Mouse (Mus musculus): ENCODE results near the gene Pkhd1.
"Not testable (repeated sequence)": the region's sequence is repeated elsewhere in the genome, so short reads cannot be mapped to it uniquely, and the experiment has no call there.

Pkhd1 gene

DNA sequence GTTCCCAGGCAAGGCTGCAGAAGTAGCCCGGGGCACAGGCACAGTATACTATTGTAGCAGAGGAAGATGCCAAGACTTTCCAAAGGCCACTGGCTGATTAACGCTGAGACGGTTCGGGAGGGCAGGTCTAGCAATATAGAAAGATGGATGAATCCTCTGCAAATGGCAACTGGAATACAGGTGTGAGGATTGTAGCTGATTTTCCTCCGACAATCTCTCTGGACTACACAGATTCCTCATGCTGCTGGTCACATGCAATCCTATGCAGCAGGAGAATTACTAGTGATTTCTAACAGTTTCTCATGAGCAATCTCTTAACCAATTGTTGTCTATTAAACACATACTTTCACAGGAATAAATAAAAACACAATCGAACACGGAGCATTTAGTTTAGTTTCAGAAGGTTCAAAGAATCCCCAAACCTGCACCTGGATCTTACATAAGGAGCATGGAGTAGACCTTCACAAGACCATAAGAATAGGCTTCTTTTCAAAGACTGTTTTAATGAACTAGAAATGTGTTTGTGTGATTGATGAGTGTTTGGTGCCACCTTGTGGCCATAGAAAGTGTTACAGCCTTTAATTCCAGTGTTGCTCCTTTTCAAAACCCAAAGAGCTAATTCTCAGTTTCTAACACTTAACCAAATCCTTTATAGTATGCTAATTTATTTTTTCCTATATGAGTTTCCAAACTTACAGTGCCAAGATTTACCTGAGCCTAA, 104.3 kb downstream of the Pkhd1 start:
- ATAC-seq (ENCODE audit: insufficient number of reproducible peaks, low FRiP score, low TSS enrichment), result peak; percentile 61; the same call in 1 of the 2 replicates

DNA sequence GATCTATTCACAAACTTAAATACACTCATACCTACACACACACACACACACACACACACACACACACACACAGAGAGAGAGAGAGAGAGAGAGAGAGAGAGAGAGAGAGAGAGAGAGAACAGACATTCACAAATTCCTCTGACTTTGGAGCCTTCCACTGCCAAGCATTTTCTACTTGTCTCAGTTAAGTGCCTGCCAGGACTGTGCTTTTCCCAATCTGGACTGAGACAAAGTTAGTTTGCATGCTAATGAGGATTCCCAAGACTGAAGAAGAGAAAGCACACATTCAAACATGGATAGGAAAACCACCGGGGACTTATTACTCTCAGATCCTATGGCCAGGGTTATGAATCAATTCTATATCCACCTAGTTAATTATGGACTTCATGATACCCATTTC, 118.9 kb downstream of the Pkhd1 start:
- ATAC-seq (ENCODE audit: insufficient number of reproducible peaks, low FRiP score, low TSS enrichment), result no peak

DNA sequence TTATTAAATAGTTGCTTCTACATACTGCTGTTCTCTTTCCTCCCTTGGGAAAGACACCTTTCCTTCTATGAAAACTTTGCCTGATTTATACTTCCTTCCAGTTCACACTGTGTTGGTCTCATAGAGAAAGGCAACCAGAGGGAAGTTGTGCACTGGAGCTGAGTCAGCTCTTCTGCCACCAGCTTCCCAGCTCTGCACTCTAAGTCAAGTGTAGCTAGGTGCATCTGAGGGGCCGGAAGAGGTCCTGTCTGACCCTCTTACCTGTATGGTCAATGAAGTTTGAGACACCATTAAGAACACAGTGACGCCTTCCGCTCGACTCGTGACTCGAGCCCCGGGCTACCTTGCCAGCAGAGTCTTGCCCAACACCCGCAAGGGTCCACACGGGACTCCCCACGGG, 131.8 kb downstream of the Pkhd1 start:
- no peak for ATAC-seq (ENCODE audit: insufficient number of reproducible peaks, low FRiP score, low TSS enrichment)

DNA sequence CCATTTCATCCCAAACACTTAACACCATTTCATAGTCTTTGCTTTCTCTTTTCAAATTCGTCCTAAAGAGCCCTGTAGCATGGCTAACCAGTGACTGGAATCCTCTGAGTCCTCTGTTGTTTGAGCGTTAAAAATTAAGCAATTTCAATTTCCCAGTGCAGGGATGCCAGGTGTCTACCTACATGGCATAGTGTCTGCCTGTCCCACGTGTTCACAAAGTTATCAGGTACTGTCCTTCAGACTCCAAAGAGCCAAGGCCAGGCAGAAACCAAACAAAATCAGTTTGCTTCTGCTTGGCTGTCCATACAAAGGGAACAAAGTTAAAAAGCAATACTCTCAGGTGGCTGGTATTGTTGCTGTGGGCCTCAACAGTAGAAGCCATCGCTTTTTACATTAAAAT, 136.0 kb downstream of the Pkhd1 start:
- ATAC-seq (ENCODE audit: insufficient number of reproducible peaks, low FRiP score, low TSS enrichment), result no peak

DNA sequence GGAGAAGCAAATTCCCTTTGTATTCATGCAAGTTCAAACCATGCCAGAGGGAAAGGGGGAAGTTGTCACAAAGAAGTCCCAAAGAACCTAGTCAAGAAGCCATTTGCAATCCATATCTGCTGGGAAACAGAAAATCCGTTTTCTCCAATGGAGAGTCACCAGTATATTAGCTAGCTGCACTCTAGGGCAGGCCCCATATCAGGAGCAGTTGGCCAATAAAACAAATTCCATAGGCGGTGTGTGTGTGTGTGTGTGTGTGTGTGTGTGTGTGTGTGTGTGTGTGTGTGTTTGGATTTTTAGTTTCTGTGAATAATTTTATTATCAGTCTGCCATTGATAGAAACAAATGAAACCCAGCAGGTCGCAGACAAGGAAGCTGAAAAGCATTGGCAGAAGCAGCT, 139.2 kb downstream of the Pkhd1 start:
- no peak for ATAC-seq (ENCODE audit: insufficient number of reproducible peaks, low FRiP score, low TSS enrichment)

DNA sequence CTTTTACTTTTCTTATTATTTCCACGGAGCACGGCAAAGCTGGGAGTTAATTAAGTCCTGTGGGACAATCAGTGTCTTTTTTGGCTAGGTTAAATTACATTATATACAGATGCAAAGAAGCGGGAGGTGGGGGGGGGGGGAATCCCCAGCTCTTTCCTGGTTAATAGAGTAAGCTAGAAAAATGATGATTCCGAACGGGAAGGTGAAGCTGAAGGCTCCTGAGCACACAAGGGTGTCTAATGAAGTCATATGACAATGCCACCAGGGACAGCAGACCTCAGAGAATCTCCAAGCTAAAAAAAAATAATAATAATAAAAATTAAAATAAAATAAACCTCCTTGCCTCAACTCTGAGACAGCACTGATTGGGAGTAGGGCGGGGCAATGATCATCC, 139.6 kb downstream of the Pkhd1 start:
- ATAC-seq (ENCODE audit: insufficient number of reproducible peaks, low FRiP score, low TSS enrichment), result peak; percentile 23; the same call in 1 of the 2 replicates

DNA sequence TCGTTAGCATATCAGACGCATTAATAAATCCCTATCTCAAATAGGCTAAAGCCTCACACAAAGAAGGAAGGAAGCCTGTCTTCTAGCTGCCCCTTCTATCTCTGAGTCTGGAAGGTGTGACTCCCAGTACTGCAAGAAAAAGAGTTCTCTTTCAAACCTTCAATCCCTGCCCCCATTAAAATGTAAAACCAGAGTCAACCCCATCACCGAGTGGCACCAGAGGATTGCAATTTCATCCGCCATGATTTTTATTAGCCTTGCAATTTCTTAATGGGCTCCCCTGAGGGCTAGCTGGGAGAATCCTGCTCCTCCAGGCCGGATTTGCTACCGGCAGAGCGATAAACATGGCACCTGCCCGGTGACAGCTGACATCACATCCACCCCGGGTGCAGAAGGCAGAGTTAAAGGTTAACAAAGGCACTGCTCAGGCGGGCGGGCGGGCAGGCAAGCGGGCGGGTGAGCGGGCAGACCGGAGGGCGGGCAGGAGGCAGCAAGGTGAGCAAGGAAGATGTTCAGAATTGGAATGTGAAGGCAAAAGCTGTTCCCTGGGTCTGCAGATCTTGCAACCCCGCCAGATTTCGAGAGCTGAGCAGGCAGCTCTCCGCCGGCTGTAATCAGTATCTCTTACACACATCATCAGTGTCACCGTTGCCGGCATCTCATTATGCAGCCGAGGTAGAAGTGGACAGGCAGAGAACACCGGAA, 140.2 kb downstream of the Pkhd1 start:
- ATAC-seq (ENCODE audit: insufficient number of reproducible peaks, low FRiP score, low TSS enrichment), result peak; percentile 74

DNA sequence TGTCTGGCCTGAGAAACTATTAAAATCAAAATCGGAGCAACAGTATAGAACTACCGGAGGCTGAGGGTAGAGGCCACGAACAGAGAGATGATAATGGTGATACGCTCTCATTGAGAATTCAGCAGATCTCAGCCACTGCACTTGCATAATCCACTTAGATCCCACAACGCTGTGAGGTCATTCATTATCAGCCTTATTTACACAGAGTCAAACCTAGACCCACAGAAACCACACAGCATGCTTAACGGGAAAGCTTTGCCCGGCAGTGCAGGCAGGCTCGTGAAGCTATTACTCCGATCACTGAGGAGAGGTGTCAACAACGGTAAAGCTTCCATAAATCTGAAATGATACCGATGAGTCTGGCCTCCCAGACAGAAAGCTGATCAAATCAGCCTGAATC, 147.1 kb downstream of the Pkhd1 start:
- ATAC-seq (ENCODE audit: insufficient number of reproducible peaks, low FRiP score, low TSS enrichment), result no peak

DNA sequence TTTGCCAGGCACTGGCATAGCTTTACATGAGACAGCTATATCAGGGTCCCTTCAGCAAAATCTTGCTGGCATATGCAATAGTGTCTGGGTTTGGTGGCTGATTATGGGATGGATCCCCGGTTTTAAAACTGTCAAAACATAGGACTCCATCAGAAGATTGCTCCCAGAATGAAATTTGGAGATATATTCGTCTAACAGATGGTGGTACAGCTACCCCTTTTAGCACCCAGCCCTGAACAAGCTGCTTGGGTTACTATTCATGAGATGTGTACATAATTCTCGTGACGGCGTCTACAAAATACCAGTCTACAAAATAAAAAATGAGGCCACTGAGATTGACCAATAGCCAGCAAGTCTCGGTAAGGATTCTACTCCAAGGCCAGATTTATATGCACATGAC, 147.5 kb downstream of the Pkhd1 start:
- no peak for ATAC-seq (ENCODE audit: insufficient number of reproducible peaks, low FRiP score, low TSS enrichment)

DNA sequence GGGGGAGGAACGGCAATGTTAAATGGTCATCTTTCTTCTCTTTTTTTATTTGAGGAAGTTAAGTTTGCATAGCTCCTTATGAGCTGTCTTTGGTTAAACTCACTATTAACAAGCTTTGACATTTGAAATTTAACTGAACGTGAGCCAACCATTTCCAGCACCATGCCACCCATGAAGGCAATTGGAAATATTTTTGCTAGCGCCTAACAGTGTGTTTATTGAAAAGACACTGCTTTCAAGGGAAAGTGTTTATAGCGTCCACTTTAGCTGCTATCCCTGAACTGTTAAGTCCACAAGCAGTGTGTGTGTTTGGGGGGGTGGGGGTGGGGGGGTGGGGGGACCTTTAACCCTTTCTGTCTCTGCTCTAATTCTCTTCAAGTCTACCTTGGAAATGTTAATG, 151.4 kb downstream of the Pkhd1 start:
- ATAC-seq (ENCODE audit: insufficient number of reproducible peaks, low FRiP score, low TSS enrichment), result no peak

DNA sequence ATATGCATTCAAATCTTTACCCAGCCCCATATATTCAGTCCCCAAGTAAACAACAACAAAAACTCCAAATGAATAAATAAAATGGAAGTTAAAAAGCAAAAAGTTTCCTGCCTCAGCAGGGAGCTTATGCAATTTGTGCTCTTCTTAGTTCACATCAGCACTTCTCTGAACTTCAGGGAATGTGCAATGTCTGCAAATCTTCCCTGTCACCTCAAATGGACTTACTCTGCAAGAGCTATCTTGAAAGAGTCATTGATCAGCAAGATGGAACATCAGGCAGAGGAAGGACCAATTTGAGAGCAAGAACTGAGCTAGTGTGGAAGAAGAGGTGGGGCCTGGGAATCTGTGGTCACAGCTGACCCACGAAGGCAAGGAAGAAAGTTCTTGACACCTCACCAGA, 163.2 kb downstream of the Pkhd1 start:
- ATAC-seq (ENCODE audit: insufficient number of reproducible peaks, low FRiP score, low TSS enrichment), result no peak

DNA sequence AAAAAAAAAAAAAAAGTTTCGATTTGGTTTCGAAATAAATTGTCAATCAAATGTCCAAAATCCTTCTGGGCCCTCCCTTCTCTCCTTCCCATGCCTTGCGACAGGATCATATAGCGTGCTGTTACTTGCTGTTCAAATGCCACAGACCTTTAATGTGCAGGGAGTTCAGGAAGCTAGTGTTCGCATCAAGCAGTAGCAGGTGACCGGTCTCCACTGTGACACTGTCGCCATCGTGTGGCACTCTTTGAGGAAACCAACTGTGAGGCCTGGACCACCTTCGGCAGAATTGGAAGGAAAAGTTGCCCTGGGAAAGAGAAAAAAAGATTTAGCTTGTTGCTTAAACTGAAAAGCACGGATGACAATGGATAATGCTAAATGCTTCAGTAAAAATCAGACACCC, 167.8 kb downstream of the Pkhd1 start:
- ATAC-seq (ENCODE audit: insufficient number of reproducible peaks, low FRiP score, low TSS enrichment), result no peak

DNA sequence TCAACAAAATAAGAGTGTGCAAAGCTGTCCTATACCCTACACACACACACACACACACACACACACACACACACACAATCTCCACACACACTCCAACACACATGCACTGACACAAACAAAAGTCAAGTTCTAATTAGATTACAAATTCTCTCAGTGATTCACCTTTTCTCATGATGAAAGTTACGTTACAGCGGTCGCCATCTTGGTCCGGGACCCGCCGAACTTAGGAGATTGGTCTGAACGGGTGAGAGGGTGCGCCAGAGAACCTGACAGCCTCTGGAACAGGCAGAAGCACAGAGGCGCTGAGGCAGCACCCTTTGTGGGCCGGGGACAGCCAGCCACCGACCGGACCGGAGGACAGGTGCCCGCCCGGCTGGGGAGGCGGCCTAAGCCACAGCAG, 185.8 kb downstream of the Pkhd1 start:
- ATAC-seq (ENCODE audit: insufficient number of reproducible peaks, low FRiP score, low TSS enrichment), result not testable (repeated sequence)

DNA sequence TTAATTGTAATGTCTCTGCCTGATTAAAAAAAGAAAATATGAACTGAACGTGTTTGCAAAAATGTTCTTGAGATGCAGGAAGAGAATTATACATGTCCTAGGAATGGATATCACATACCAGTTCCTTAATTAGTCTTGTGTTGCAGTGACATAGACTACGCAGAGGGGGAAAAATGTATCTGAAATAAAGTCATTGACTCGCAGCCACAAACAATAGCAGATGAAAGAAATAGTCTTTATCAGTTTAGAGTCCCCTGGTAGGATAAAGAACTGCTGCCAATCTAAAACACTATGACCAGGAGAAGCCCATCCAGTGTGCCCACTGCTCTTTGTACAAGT, 188.8 kb downstream of the Pkhd1 start:
- no peak for ATAC-seq (ENCODE audit: insufficient number of reproducible peaks, low FRiP score, low TSS enrichment)

DNA sequence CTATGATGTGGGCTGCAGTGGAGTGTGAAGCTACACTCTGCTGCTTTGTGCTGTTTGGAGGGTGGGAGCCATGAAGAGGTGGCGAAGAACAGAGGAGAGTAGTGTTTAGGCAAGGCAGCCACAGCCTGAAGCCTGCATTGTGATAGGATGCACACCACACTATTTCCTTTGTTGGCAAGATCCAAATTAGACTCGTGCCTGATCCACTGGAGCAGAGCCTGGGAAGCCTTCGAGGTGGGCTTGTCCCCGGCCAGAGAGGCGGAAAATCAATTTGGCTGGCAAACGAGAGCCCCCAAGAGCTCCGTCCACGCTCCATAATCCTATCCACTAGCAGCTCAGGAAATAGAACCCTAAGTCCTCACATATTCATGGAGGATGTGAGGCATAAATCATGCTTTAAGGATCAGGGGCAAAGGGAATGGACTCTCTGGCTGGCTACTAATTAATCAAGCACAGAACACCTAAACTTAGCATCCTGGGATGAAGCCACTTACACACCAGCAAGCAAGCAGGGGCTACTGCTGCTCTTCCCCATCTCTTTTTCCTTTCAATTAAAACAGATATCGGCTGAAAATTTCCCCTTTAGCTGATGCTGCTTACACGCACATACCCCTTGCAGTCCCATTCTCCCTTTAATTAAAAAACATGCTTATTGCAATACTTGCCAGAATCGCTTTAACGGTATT, 189.4 kb downstream of the Pkhd1 start:
- no peak for ATAC-seq (ENCODE audit: insufficient number of reproducible peaks, low FRiP score, low TSS enrichment)

DNA sequence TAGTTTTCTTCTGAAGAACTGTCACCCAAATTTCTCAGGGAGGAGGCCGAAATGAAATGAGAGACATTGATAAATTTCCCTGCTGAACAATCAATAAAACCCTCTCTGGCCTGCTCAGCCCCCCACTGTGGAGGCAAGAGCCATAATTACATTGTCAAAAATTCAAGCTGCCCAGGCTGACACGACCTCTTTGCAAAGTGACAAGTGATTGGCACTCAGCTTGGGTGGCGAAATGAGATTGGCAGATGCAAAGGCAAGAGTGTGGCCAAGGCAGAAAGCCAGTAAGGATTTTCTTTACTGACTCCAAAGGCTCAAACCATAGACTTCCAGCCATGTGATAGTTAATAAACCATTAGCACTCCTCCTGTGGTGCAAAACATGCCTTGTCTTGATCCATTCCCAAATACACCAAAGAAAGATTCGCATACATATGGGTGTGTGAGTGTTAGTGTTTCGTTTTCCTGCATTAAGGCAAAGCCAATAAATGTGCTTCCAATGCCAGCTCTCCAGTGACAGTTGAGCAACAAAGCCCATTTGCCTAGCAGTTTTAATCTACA, 208.4 kb downstream of the Pkhd1 start:
- no peak for ATAC-seq (ENCODE audit: insufficient number of reproducible peaks, low FRiP score, low TSS enrichment)

DNA sequence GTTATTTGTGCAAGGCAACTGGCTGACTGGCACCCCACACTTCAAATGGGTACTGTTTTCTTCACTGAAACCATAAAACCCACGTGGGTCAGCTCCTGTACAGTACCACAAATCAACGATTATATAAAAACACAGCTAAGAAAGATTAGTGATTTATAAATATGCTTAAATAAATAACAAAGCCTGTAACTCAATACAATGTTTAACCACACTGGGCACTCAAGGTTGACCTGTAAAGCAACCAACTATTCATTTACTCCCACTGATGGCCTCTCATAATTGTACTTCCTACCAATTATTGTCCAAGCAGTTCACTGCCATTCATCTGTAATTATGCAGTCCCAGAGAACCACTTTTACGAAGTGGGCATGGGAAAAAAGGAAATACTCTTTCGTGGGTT, 219.5 kb downstream of the Pkhd1 start:
- no peak for ATAC-seq (ENCODE audit: insufficient number of reproducible peaks, low FRiP score, low TSS enrichment)

DNA sequence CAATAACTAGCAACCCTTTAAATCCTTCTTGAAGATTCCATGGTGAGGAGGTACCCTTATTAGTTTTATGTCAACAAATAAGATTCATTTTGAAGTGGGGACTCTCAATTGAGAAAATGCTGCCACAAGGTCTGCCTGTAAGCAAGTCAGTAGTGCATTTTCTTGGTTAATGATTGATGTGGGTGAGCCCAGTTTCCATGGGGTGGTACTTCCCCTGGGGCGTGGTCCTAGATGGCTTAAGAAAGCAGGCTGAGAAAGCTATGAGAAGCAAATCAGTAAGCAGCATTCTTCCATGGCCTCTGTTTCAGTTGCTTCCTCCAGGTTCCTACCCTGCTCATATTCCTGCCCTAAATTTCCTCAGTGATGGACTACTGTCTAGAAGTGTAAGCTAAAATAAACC, 253.4 kb downstream of the Pkhd1 start:
- no peak for ATAC-seq (ENCODE audit: insufficient number of reproducible peaks, low FRiP score, low TSS enrichment)

DNA sequence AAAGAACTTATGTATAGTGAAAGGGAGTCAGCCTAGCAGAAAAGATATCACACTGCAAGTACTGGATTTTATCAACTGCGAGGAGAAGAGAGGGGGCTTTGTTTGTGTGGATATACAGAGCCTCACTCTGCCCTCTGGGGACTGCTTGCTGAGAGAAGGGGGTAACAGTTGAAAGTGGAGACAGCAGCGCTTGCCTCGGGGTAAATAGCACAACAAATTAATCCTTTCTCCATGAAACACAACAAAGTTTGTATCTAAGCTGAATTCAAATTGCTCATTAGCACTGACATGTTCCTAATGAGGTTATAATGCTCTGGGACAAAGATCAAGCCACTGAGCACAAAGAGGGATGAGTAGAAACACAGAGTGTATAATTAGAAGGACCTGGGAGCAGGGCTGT, 273.2 kb downstream of the Pkhd1 start:
- ATAC-seq (ENCODE audit: insufficient number of reproducible peaks, low FRiP score, low TSS enrichment), result no peak

DNA sequence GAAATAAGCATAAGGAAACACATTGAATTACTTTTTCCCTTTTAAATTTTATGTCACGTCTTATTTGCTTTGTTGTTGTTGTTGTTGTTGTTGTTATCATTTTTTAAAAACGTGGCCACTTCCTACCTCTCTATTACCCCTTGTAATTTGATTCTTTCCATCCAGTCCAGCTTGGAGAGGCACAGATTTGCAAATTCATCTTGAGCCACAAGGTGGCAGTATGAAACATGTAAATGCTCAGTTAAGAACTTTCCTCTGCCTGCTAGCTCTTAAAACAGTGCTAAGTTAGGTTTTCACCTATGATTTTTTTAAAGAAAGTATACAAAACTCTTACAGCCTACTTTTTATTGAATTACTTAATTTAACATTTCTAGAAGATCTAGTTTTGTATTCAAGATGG, 306.4 kb downstream of the Pkhd1 start:
- ATAC-seq (ENCODE audit: insufficient number of reproducible peaks, low FRiP score, low TSS enrichment), result no peak

DNA sequence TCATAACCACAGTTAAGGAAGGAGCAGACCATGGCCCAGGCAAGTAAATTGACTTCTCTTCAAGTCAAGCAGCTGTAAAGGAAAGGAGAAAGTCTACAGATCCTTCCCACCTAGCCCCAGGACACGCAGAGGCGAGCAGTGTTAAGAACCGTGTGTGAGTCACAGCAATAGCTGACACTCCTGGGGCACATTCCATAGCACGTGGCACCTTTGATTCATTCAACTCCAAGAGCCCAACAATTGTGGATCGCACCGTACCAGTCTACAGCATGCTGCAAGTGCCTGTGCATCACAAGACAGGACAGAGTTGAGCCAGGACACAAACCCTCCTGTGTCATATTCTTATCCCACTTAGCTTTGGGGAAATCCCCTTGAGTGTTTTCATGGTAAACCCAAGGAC, 306.9 kb downstream of the Pkhd1 start:
- no peak for ATAC-seq (ENCODE audit: insufficient number of reproducible peaks, low FRiP score, low TSS enrichment)

Measured in cerebellum, adult (tissue).